Mouse (Mus musculus): Measurements from ENCODE around the gene Timm9.
"Not testable (repeated sequence)": the region's sequence is repeated elsewhere in the genome, so short reads cannot be mapped to it uniquely, and the experiment has no call there.

The Timm9 gene

DNA sequence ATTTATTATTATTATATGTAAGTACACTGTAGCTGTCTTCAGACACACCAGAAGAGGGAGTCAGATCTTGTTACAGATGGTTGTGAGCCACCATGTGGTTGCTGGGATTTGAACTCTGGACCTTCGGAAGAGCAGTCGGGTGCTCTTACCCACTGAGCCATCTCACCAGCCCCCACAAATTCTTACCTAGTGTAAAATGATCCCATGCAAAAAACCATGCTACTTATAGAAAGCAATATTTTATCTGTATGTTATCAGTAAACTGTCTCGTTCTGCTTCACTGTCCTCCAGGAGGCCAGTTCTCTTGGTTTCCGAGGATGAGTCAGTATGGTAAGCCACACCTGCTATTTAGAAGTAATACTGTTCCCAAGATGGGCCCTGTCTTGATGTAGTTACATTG is 32.2 kb downstream of the Timm9 start:
- not testable (repeated sequence) for DNase-seq

DNA sequence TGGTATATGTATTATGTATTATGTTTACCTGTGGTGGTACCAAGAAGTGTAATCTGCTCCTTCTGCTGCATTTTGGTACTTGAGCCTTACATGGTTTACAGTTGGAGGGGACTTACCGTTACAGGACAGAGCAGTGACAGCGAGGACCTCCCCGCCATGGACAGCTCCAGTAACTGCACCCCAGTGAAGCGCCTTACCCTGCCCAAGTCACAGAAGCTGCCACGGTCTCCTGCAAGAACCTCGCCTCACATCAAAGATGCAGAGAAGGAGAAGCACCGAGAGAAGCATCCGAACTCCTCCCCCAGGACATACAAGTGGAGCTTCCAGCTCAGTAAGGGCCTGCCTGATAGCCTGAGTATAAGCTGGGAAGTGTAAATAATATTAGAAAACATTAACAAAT is 50.2 kb downstream of the Timm9 start:
- DNase-seq, result no peak
